Mouse (Mus musculus) thymus, adult 2 months (tissue): ENCODE measurements around the gene Gm11985. TPM values are rescaled to one million over a fixed set of nuclear protein-coding genes. Genes with fewer than 3 reads are reported as not detected.

Source experiments
- DNase-seq: peaks from one replicate; pipeline ENCODE4 v3.0.0; 2021
- H3K27ac ChIP-seq: fragments of 200-500 bp; 2 replicates; pipeline ENCODE4 v1.5.1; 2012; ENCODE audit warnings: low read length, control low read depth; ENCODE audit not compliant: control insufficient read depth, insufficient read depth
- H3K27me3 ChIP-seq: fragments of 200-500 bp; 2 replicates; pipeline ENCODE4 v1.6.1; 2012; ENCODE audit warnings: mild to moderate bottlenecking, low read length, moderate library complexity, mixed read lengths; ENCODE audit not compliant: control insufficient read depth, insufficient read depth
- H3K36me3 ChIP-seq: fragments of 200-500 bp; 2 replicates; pipeline ENCODE4 v1.6.1; 2012; ENCODE audit warnings: mild to moderate bottlenecking, low read length, moderate library complexity; ENCODE audit not compliant: control insufficient read depth, insufficient read depth
- H3K4me1 ChIP-seq: fragments of 200-500 bp; replicated peaks from 2 replicates; pipeline ENCODE4 v1.6.1; 2012; ENCODE audit warnings: low read length; ENCODE audit not compliant: control insufficient read depth, insufficient read depth
- H3K4me3 ChIP-seq: fragments of 200-500 bp; 2 replicates; pipeline ENCODE4 v1.5.1; 2012; ENCODE audit warnings: mild to moderate bottlenecking, low read length, control low read depth, moderate library complexity; ENCODE audit not compliant: control insufficient read depth, insufficient read depth
- CTCF ChIP-seq: fragments of 200-500 bp; IDR thresholded peaks from 2 replicates; pipeline ENCODE4 v1.5.1; 2012; ENCODE audit warnings: mild to moderate bottlenecking, control low read depth, low read length, moderate library complexity, borderline replicate concordance; ENCODE audit not compliant: control insufficient read depth, poor library complexity, insufficient read depth; ENCODE audit errors: extremely low read depth
- POLR2A ChIP-seq: fragments of 200-500 bp; IDR thresholded peaks from 2 replicates; pipeline ENCODE4 v1.6.1; 2012; ENCODE audit warnings: mild to moderate bottlenecking, low read length, control low read depth, moderate library complexity; ENCODE audit not compliant: control insufficient read depth, poor library complexity, insufficient read depth; ENCODE audit errors: extremely low read depth
- WGBS: fragments of 180-500 bp; shearing (Covaris S2); methylation state at CpG from one replicate; pipeline ENCODE4 v1.1.7; 2018; 5-methylcytosine and 5-hydroxymethylcytosine counted together
- polyA plus RNA-seq: library from polyadenylated mRNA; depleted of rRNA; stranded (reverse); fragments of >200 nt; gene quantifications from 2 replicates; pipeline ENCODE4 v1.2.3, GENCODE M21; 2012

Gm11985 gene
- polyA plus RNA-seq, 1 experiment = not detected

DNA sequence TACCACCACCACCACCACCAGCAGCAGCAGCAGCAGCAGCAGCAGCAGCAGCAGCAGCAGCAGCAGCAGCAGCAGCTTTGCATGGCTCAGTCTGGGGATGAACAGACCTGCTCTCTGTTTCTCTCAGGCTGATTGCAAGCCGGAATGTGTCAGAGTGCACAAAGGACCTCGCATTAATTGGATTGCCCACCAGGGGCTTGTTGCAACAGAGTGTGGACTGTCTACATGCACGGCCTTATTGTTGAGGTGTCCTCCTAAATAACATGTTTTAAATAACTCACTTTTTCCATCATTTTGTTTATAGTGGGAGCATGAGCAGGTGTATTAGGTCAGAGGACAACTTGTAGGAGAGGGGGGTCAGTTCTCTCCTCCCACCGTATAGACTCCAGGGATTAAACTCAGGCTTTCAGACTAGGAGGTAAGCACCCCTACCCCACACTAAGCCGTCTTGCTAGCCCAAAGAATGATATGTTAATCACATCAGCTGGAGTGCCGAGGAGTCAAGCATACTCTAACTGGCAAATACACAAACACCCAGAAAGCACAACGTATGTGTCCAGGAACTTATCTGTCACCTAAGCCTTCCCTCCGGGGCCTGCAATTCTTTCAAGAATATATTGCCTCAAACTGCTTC, 5.8 kb downstream of the Gm11985 start:
- 89% methylated on average over 8 of the region's 8 CpGs for WGBS
- no peaks in the 10 kb centered on the region for H3K27me3 ChIP-seq
- no peak for TF ChIP-seq POLR2A
- no peak for DNase-seq
- H3K4me1 ChIP-seq = no peaks in the 10 kb centered on the region
- no peaks in the 10 kb centered on the region for H3K36me3 ChIP-seq
- H3K27ac ChIP-seq = no peak overlapping the region
- H3K4me3 ChIP-seq = no peak overlapping the region

- no peak for TF ChIP-seq CTCF
- TF ChIP-seq POLR2A = no peak
- 42% methylated on average over 2 of the region's 2 CpGs for WGBS
- Histone ChIP-seq H3K4me1 (no peaks in the 10 kb centered on the region), H3K4me3 (no peak overlapping the region), H3K36me3 (no peaks in the 10 kb centered on the region), H3K27me3 (no peaks in the 10 kb centered on the region), H3K27ac (no peak overlapping the region)
- DNase-seq = no peak
Observed at GRCm38 (mm10) chr11:7179276-7179675, 9.1 kb downstream of the Gm11985 start.

- DNase-seq = no peak
- H3K4me3 ChIP-seq = no peak overlapping the region
- 89% methylated on average over 4 of the region's 4 CpGs for whole genome bisulfite sequencing
- no peaks in the 10 kb centered on the region for H3K4me1 ChIP-seq
- TF ChIP-seq CTCF (no peak), POLR2A (no peak)
- H3K27me3 ChIP-seq = no peaks in the 10 kb centered on the region
- no peak overlapping the region for H3K27ac ChIP-seq
- H3K36me3 ChIP-seq = no peaks in the 10 kb centered on the region
Observed at GRCm38 (mm10) chr11:7178724-7179123, 9.6 kb downstream of the Gm11985 start.

GRCm38 (mm10) chr11:7173664-7174063, 14.7 kb downstream of the Gm11985 start:
- TF ChIP-seq CTCF (no peak), POLR2A (no peak)
- WGBS = 87% methylated on average over 6 of the region's 6 CpGs
- H3K36me3 ChIP-seq = no peaks in the 10 kb centered on the region
- H3K27me3 ChIP-seq = no peaks in the 10 kb centered on the region
- H3K4me3 ChIP-seq = no peak overlapping the region
- no peak overlapping the region for H3K27ac ChIP-seq
- DNase-seq = no peak
- no peaks in the 10 kb centered on the region for H3K4me1 ChIP-seq

GRCm38 (mm10) chr11:7169645-7170044, 18.7 kb downstream of the Gm11985 start:
- WGBS = 86% methylated on average over 1 of the region's 1 CpGs
- TF ChIP-seq CTCF = no peak
- TF ChIP-seq POLR2A = no peak
- no peak for DNase-seq

GRCm38 (mm10) chr11:7164416-7164815, 24.0 kb downstream of the Gm11985 start:
- Histone ChIP-seq H3K4me3 (no peak overlapping the region), H3K4me1 (peaks cover 15% of the 10 kb centered on the region), H3K36me3 (no peaks in the 10 kb centered on the region), H3K27ac (no peak overlapping the region), H3K27me3 (no peaks in the 10 kb centered on the region)
- TF ChIP-seq CTCF = no peak
- no peak for TF ChIP-seq POLR2A
- DNase-seq = no peak
- 80% methylated on average over 4 of the region's 4 CpGs for WGBS

More at GRCm38 (mm10) chr11:7169645-7170044, 18.7 kb downstream of the Gm11985 start:
- Histone ChIP-seq H3K27ac (no peak overlapping the region), H3K4me1 (no peaks in the 10 kb centered on the region), H3K4me3 (no peak overlapping the region), H3K36me3 (no peaks in the 10 kb centered on the region), H3K27me3 (no peaks in the 10 kb centered on the region)
